In genomic region chr6:18601926-18602325, GRCm38 (mm10) we compare ENCODE assay signal across 11 mouse cellular contexts.
DNase-seq lines count a peak whose midpoint lies in the region; ATAC-seq and TF ChIP-seq lines count a peak whose summit lies in the region.
"Had no signal": no experiment of that assay in that cellular context is flagged by ENCODE, and none has a peak within 500 bp of the region (broad histone marks: within the 10 kb centered on the region; RNA-seq: fewer than 3 reads in every experiment).

No protein-coding gene starts in this region.

- no peak overlapping the region for H3K4me3 ChIP-seq in heart, postnatal 0 days (ENCODE audit: low read depth, low read length)
- H3K4me3 ChIP-seq in midbrain, embryonic 14.5 days (replicated peaks; ENCODE audit: low read depth, low read length): no peak overlapping the region
- no peak overlapping the region for H3K4me3 ChIP-seq in midbrain, embryonic 11.5 days (ENCODE audit: low read depth, low read length)
- H3K4me3 ChIP-seq: forebrain, embryonic 13.5 days had no signal

- TF ChIP-seq CTCF in heart, postnatal 0 days (IDR thresholded peaks at IDR 0.05; ENCODE audit: low read depth): no peak

- 0 out of 2 replicates have a peak, but pooled peaks cover 3% of the 10 kb centered on the region for H3K4me1 ChIP-seq in heart, postnatal 0 days (ENCODE audit: control insufficient read depth, insufficient read depth)
- H3K4me1 ChIP-seq in midbrain, embryonic 14.5 days (ENCODE audit: control insufficient read depth, insufficient read depth, low read length): no peaks in the 10 kb centered on the region
- no peaks in the 10 kb centered on the region for H3K4me1 ChIP-seq in midbrain, embryonic 11.5 days (ENCODE audit: control insufficient read depth, insufficient read depth, low read length)
- H3K4me1 ChIP-seq: forebrain, embryonic 13.5 days had no signal

- ATAC-seq in heart, postnatal 0 days (ENCODE audit: insufficient read depth, low read depth): 0 out of 2 replicates have a peak, but pooled peaks have one; percentile 58
- ATAC-seq in midbrain, embryonic 14.5 days (ENCODE audit: low FRiP score, low TSS enrichment): no peak
- ATAC-seq in midbrain, embryonic 11.5 days (ENCODE audit: low FRiP score): no peak
- ATAC-seq: forebrain, embryonic 13.5 days; liver, postnatal 0 days had no signal

- WGBS in heart, postnatal 0 days: 9% methylated on average over 7 of the region's 7 CpGs
- WGBS in midbrain, embryonic 14.5 days: 75% methylated on average over 7 of the region's 7 CpGs
- WGBS in midbrain, embryonic 11.5 days: 84% methylated on average over 7 of the region's 7 CpGs

- no peak overlapping the region for H3K27ac ChIP-seq in heart, postnatal 0 days (ENCODE audit: low read depth)
- no peak overlapping the region for H3K27ac ChIP-seq in midbrain, embryonic 14.5 days (replicated peaks; ENCODE audit: low read depth, low read length)
- H3K27ac ChIP-seq in midbrain, embryonic 11.5 days (ENCODE audit: low read depth, low read length): no peak overlapping the region
- H3K27ac ChIP-seq: forebrain, embryonic 13.5 days had no signal

- no peaks in the 10 kb centered on the region for H3K27me3 ChIP-seq in heart, postnatal 0 days (ENCODE audit: control insufficient read depth, insufficient read depth, low read length)
- no peaks in the 10 kb centered on the region for H3K27me3 ChIP-seq in midbrain, embryonic 14.5 days (ENCODE audit: control insufficient read depth, insufficient read depth, low read length)
- no peaks in the 10 kb centered on the region for H3K27me3 ChIP-seq in midbrain, embryonic 11.5 days (ENCODE audit: control insufficient read depth, insufficient read depth, low read length)
- H3K27me3 ChIP-seq: forebrain, embryonic 13.5 days had no signal

- no peak for TF ChIP-seq EP300 in heart, postnatal 0 days (IDR thresholded peaks at IDR 0.05; ENCODE audit: low read depth)

- DNase-seq in heart, postnatal 0 days (ENCODE audit: low spot score): peak; percentile 79
- no peak for DNase-seq in heart, postnatal 14 days
- DNase-seq in fat pad, adult 2 months (ENCODE audit: extremely low read depth, low read depth, low spot score): peak; percentile 59
- DNase-seq in heart, postnatal 10 days: peak; percentile 5 to 8
- peak; percentile 18 for DNase-seq in lung, postnatal 10 days
- no peak for DNase-seq in c-Kit-positive CD71-positive TER-119-positive erythroid progenitor cells, embryonic 14.5 days (ENCODE audit: low spot score)
- no peak for DNase-seq in midbrain, embryonic 14.5 days
- DNase-seq in midbrain, embryonic 11.5 days (ENCODE audit: low spot score, missing footprints): no peak
- DNase-seq: liver, postnatal 0 days; thymus, adult 2 months had no signal

- H3K9me3 ChIP-seq in heart, postnatal 0 days (replicated peaks; ENCODE audit: control insufficient read depth, low read length): 0 out of 2 replicates have a peak, but pooled peaks cover 4% of the 10 kb centered on the region
- H3K9me3 ChIP-seq in midbrain, embryonic 14.5 days (ENCODE audit: control insufficient read depth, low read length): no peaks in the 10 kb centered on the region
- no peaks in the 10 kb centered on the region for H3K9me3 ChIP-seq in midbrain, embryonic 11.5 days (ENCODE audit: control insufficient read depth, low read length)

- intact Hi-C loops in heart, postnatal 14 days (cut with DNase I): no loop called here
- intact Hi-C loops in heart, postnatal 10 days (cut with DNase I): no loop called here

- no peaks in the 10 kb centered on the region for H3K36me3 ChIP-seq in heart, postnatal 0 days (replicated peaks; ENCODE audit: control insufficient read depth, insufficient read depth, low read length)
- H3K36me3 ChIP-seq in midbrain, embryonic 14.5 days (ENCODE audit: control insufficient read depth, insufficient read depth, low read length): no peaks in the 10 kb centered on the region
- H3K36me3 ChIP-seq in midbrain, embryonic 11.5 days (ENCODE audit: control insufficient read depth, insufficient read depth, low read length): no peaks in the 10 kb centered on the region

- peak overlapping the region; percentile 28 for H3K4me2 ChIP-seq in heart, postnatal 0 days (ENCODE audit: low read depth, low read length)
- no peak overlapping the region for H3K4me2 ChIP-seq in midbrain, embryonic 14.5 days (ENCODE audit: low read length)
- H3K4me2 ChIP-seq in midbrain, embryonic 11.5 days: no peak overlapping the region
- H3K4me2 ChIP-seq: forebrain, embryonic 13.5 days had no signal

- H3K9ac ChIP-seq in heart, postnatal 0 days (replicated peaks; ENCODE audit: low read depth, low read length): no peak overlapping the region
- H3K9ac ChIP-seq in midbrain, embryonic 14.5 days (replicated peaks; ENCODE audit: low read length): no peak overlapping the region
- H3K9ac ChIP-seq in midbrain, embryonic 11.5 days (ENCODE audit: low read length): no peak overlapping the region
- H3K9ac ChIP-seq: forebrain, embryonic 13.5 days; liver, postnatal 0 days had no signal

Comparison
In these comparisons a context has a peak if more than half of its experiments do, and no peak if none do; other contexts are left out.
1. DNase-seq: peak in heart, postnatal 0 days (single experiment), fat pad, adult 2 months (single experiment), heart, postnatal 10 days (2 of 2) and lung, postnatal 10 days (single experiment); none in heart, postnatal 14 days (0 of 2), c-Kit-positive CD71-positive TER-119-positive erythroid progenitor cells, embryonic 14.5 days (single experiment), midbrain, embryonic 14.5 days (single experiment) and midbrain, embryonic 11.5 days (single experiment).